Mouse (Mus musculus): ENCODE results near the gene Hif3a. TPM values are rescaled to one million over a fixed set of nuclear protein-coding genes. Genes with fewer than 3 reads are reported as not detected.
A peak's percentile ranks its signal among the peaks of the same experiment; 100 is the strongest.
"Not testable (repeated sequence)": the region's sequence is repeated elsewhere in the genome, so short reads cannot be mapped to it uniquely, and the experiment has no call there.

Gene Hif3a
- total RNA-seq (2021): 10 to 100 TPM in 1 of 2 experiments, 1 to 10 TPM in 1; 4.3 to 14.4 TPM

- peak; percentile 53 to 58 for DNase-seq
Measured at GRCm38 (mm10) chr7:17062389-17062788, at the start of gene Hif3a. Gene Hif3a, minus strand, starts transcription at chr7:17062427.

GRCm38 (mm10) chr7:17101631-17102030 is 39.4 kb upstream of the Hif3a start:
- not testable (repeated sequence) for DNase-seq

GRCm38 (mm10) chr7:17091280-17091679 is 29.1 kb upstream of the Hif3a start:
- no peak for DNase-seq

- no peak for DNase-seq
Measured at GRCm38 (mm10) chr7:17090058-17090585, 27.9 kb upstream of the Hif3a start.

- DNase-seq: no peak
Measured at GRCm38 (mm10) chr7:17087731-17088130, 25.5 kb upstream of the Hif3a start.

- no peak for DNase-seq
Measured at GRCm38 (mm10) chr7:17082766-17083165, 20.5 kb upstream of the Hif3a start.

- no peak for DNase-seq
Measured at GRCm38 (mm10) chr7:17078076-17078654, 15.9 kb upstream of the Hif3a start.

- DNase-seq: no peak
Measured at GRCm38 (mm10) chr7:17076542-17076941, 14.3 kb upstream of the Hif3a start.

GRCm38 (mm10) chr7:17073904-17074615 is 11.8 kb upstream of the Hif3a start, which contains the start of gene Psg16:
Gene Psg16, plus strand, starts transcription at chr7:17074040.
- peak; percentile 51 to 57 for DNase-seq

- DNase-seq: no peak
Measured at GRCm38 (mm10) chr7:17073513-17073903, 11.3 kb upstream of the Hif3a start.

GRCm38 (mm10) chr7:17067651-17068050 is 5.4 kb upstream of the Hif3a start:
- not testable (repeated sequence) for DNase-seq

GRCm38 (mm10) chr7:17067000-17067399 is 4.8 kb upstream of the Hif3a start:
- no peak for DNase-seq

GRCm38 (mm10) chr7:17066412-17066811 is 4.2 kb upstream of the Hif3a start:
- peak; percentile 79 to 87 for DNase-seq

- no peak for DNase-seq
Measured at GRCm38 (mm10) chr7:17065620-17066019, 3.4 kb upstream of the Hif3a start.

- no peak for DNase-seq
Measured at GRCm38 (mm10) chr7:17062845-17063244, 618 bp upstream of the Hif3a start.

GRCm38 (mm10) chr7:17060782-17061605 is 1.2 kb downstream of the Hif3a start:
- peak in 1 of 2 experiments; percentile 55 for DNase-seq

- DNase-seq: peak; percentile 88 to 91
Measured at GRCm38 (mm10) chr7:17060031-17060781, 2.0 kb downstream of the Hif3a start.

- no peak for DNase-seq
Measured at GRCm38 (mm10) chr7:17059463-17059844, 2.8 kb downstream of the Hif3a start.

GRCm38 (mm10) chr7:17058816-17059462 is 3.3 kb downstream of the Hif3a start:
- no peak for DNase-seq

- DNase-seq: peak; percentile 81 to 82
Measured at GRCm38 (mm10) chr7:17058071-17058689, 4.0 kb downstream of the Hif3a start.
